Mouse (Mus musculus): ENCODE measurements around the gene Ctsa.
A peak's percentile ranks its signal among the peaks of the same experiment; 100 is the strongest.

The Ctsa gene

DNA sequence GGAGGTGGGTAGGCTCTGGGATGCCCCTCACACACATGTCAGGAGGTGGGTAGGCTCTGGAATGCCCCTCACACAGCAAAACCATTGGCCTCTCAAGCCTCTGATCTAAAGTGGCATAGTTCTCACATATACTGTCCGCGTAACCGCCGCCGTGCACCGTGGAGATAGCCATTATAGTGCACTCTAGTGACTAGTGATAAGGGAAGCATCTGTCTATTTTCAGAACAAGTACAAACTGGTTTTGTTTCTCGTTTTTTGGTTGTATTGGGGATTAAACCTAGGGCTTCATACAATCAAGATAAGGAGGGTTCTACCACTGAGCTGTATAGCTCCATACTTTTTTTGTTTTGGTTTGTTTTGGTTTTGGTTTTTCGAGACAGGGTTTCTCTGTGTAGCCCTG, 16.9 kb upstream of the Ctsa start:
- Histone ChIP-seq H3K4me3 (replicated peaks; ENCODE audit: low read length) (no peak overlapping the region), H3K9me3 (ENCODE audit: low read length) (no peaks in the 10 kb centered on the region), H3K36me3 (ENCODE audit: insufficient read depth, low read length) (peaks cover 61% of the 10 kb centered on the region), H3K27me3 (ENCODE audit: insufficient read depth, low read length) (no peaks in the 10 kb centered on the region), H3K4me1 (replicated peaks; ENCODE audit: low read depth, low read length) (peaks cover 72% of the 10 kb centered on the region)
- TF ChIP-seq POU5F1 (IDR thresholded peaks at IDR 0.05; ENCODE audit: borderline replicate concordance, low read length), result no peak
- TF ChIP-seq NANOG (IDR thresholded peaks at IDR 0.05; ENCODE audit: borderline replicate concordance, low read length), result no peak
- no peak for TF ChIP-seq CTCF (conservative IDR thresholded peaks at IDR 0.05; ENCODE audit: low read length)

GRCm38 (mm10) chr2:164817206-164817605, 15.5 kb upstream of the Ctsa start:
- peak overlapping the region; percentile 18; the same call in 1 of the 2 replicates for H3K4me3 ChIP-seq (replicated peaks; ENCODE audit: low read length)
- H3K27me3 ChIP-seq (ENCODE audit: insufficient read depth, low read length), result no peaks in the 10 kb centered on the region
- TF ChIP-seq CTCF (conservative IDR thresholded peaks at IDR 0.05; ENCODE audit: low read length), result no peak
- TF ChIP-seq NANOG (IDR thresholded peaks at IDR 0.05; ENCODE audit: borderline replicate concordance, low read length), result no peak
- TF ChIP-seq POU5F1 (IDR thresholded peaks at IDR 0.05; ENCODE audit: borderline replicate concordance, low read length), result no peak
- H3K4me1 ChIP-seq (replicated peaks; ENCODE audit: low read depth, low read length), result peaks cover 86% of the 10 kb centered on the region
- H3K36me3 ChIP-seq (ENCODE audit: insufficient read depth, low read length), result peaks cover 63% of the 10 kb centered on the region
- no peaks in the 10 kb centered on the region for H3K9me3 ChIP-seq (ENCODE audit: low read length)

DNA sequence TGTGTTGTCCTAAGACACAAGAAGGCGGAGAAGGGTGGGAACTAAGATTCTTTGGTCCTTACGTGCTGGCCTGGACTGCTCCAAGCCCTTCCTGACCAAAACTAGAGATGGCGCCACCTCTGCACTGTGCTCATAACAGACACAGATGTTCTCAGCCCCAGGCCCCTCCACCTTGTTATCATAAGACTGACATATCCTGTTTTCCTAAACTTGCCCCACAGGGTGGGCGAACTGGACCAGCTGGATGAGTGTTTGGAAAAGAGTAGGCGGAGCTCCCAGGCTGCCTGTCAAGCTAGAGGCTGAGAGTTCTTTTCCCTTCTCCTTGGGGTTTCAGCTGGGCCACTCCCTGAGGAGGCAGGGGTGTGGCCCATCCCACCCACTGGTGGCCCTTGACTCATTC, 15.0 kb upstream of the Ctsa start:
- Histone ChIP-seq H3K36me3 (ENCODE audit: insufficient read depth, low read length) (peaks cover 58% of the 10 kb centered on the region), H3K4me1 (replicated peaks; ENCODE audit: low read depth, low read length) (peaks cover 89% of the 10 kb centered on the region), H3K4me3 (replicated peaks; ENCODE audit: low read length) (peak overlapping the region; percentile 18; the same call in 1 of the 2 replicates), H3K9me3 (ENCODE audit: low read length) (no peaks in the 10 kb centered on the region), H3K27me3 (ENCODE audit: insufficient read depth, low read length) (no peaks in the 10 kb centered on the region)
- TF ChIP-seq NANOG (IDR thresholded peaks at IDR 0.05; ENCODE audit: borderline replicate concordance, low read length), result no peak
- TF ChIP-seq CTCF (conservative IDR thresholded peaks at IDR 0.05; ENCODE audit: low read length), result no peak
- no peak for TF ChIP-seq POU5F1 (IDR thresholded peaks at IDR 0.05; ENCODE audit: borderline replicate concordance, low read length)

DNA sequence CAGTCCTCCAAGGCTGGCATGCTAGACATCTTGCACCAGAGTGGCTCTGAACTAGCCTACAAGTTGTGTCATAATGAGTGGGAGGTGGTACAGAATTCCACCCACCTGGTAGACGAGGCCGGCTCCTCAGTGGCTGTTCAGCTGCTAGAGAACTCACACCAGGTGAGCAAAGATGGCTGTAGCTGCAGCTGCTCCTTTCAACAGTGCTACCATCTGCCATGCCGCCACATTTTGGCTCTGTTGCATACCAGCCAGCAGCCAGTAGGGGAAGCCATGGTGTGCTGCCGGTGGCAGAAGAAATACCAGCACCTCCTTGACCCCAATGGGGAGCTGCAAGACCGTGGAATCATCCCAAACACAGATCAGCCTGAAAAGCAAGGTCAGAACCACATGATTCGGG, 11.6 kb upstream of the Ctsa start:
- Histone ChIP-seq H3K9me3 (ENCODE audit: low read length) (no peaks in the 10 kb centered on the region), H3K4me1 (replicated peaks; ENCODE audit: low read depth, low read length) (peaks cover 89% of the 10 kb centered on the region), H3K36me3 (ENCODE audit: insufficient read depth, low read length) (peaks cover 51% of the 10 kb centered on the region), H3K4me3 (replicated peaks; ENCODE audit: low read length) (peak overlapping the region; percentile 93), H3K27me3 (ENCODE audit: insufficient read depth, low read length) (no peaks in the 10 kb centered on the region)
- TF ChIP-seq CTCF (conservative IDR thresholded peaks at IDR 0.05; ENCODE audit: low read length) (no peak), NANOG (IDR thresholded peaks at IDR 0.05; ENCODE audit: borderline replicate concordance, low read length) (no peak), POU5F1 (IDR thresholded peaks at IDR 0.05; ENCODE audit: borderline replicate concordance, low read length) (no peak)

GRCm38 (mm10) chr2:164822636-164823165, 10.0 kb upstream of the Ctsa start, which contains the start of gene Zswim1:
Gene Zswim1 (plus strand): TSS chr2:164822686.
- Histone ChIP-seq H3K4me3 (replicated peaks; ENCODE audit: low read length) (peak within 1 kb of the TSS; percentile 93), H3K4me1 (replicated peaks; ENCODE audit: low read depth, low read length) (peaks cover 89% of the 10 kb centered on the region), H3K36me3 (ENCODE audit: insufficient read depth, low read length) (peaks cover 68% of the 10 kb centered on the region), H3K27me3 (ENCODE audit: insufficient read depth, low read length) (no peaks in the 10 kb centered on the region), H3K9me3 (ENCODE audit: low read length) (no peaks in the 10 kb centered on the region)
- TF ChIP-seq POU5F1 (IDR thresholded peaks at IDR 0.05; ENCODE audit: borderline replicate concordance, low read length) (no peak), CTCF (conservative IDR thresholded peaks at IDR 0.05; ENCODE audit: low read length) (no peak), NANOG (IDR thresholded peaks at IDR 0.05; ENCODE audit: borderline replicate concordance, low read length) (no peak)

DNA sequence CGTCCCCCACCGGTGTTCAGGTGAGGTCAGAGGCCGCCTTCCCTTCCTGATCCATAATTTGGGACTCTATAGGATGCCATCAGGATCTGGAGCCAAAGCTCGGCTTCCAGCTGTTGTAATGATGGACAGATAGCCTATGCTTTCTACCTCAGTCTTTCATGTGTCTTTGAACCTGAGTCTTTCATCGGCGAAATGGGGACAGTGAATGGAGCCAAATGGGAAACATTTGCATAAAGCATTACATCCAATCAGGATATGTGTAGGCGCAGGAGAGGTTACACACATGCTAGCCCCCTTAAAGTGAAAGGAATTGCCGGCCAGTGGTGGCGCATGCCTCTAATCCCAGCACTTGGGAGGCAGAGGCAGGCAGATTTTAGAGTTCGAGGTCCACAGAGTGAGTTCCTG, 9.5 kb upstream of the Ctsa start:
- H3K9me3 ChIP-seq (ENCODE audit: low read length), result no peaks in the 10 kb centered on the region
- TF ChIP-seq CTCF (conservative IDR thresholded peaks at IDR 0.05; ENCODE audit: low read length) (no peak), POU5F1 (IDR thresholded peaks at IDR 0.05; ENCODE audit: borderline replicate concordance, low read length) (no peak), NANOG (IDR thresholded peaks at IDR 0.05; ENCODE audit: borderline replicate concordance, low read length) (no peak)
- H3K27me3 ChIP-seq (ENCODE audit: insufficient read depth, low read length), result no peaks in the 10 kb centered on the region
- peak overlapping the region; percentile 93 for H3K4me3 ChIP-seq (replicated peaks; ENCODE audit: low read length)
- H3K4me1 ChIP-seq (replicated peaks; ENCODE audit: low read depth, low read length), result peaks cover 89% of the 10 kb centered on the region
- peaks cover 72% of the 10 kb centered on the region for H3K36me3 ChIP-seq (ENCODE audit: insufficient read depth, low read length)

GRCm38 (mm10) chr2:164823969-164824368, 8.7 kb upstream of the Ctsa start:
- H3K27me3 ChIP-seq (ENCODE audit: insufficient read depth, low read length), result no peaks in the 10 kb centered on the region
- H3K4me3 ChIP-seq (replicated peaks; ENCODE audit: low read length), result peak overlapping the region; percentile 93
- H3K4me1 ChIP-seq (replicated peaks; ENCODE audit: low read depth, low read length), result peaks cover 89% of the 10 kb centered on the region
- peaks cover 77% of the 10 kb centered on the region for H3K36me3 ChIP-seq (ENCODE audit: insufficient read depth, low read length)
- no peaks in the 10 kb centered on the region for H3K9me3 ChIP-seq (ENCODE audit: low read length)
- TF ChIP-seq CTCF (conservative IDR thresholded peaks at IDR 0.05; ENCODE audit: low read length) (no peak), NANOG (IDR thresholded peaks at IDR 0.05; ENCODE audit: borderline replicate concordance, low read length) (peak; percentile 54; the same call in 1 of the 2 replicates)

DNA sequence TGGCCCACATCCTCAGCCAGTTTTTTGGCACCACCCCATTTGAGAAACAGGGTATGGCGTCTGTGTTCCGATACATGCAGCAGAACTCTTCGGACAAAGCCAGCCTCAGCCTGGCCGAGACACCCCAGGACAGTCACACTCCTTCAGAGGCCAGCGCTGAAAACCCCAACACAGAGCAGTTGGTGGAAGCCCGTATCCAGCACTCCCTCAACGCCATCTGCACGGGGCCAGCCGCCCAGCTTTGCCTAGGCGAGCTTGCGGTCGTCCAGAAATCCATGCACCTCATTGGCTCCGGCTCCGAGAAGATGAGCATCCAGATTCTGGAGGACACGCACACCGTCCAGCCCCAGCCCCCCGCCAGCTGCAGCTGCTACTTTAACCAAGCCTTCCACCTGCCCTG, 7.2 kb upstream of the Ctsa start:
- TF ChIP-seq NANOG (IDR thresholded peaks at IDR 0.05; ENCODE audit: borderline replicate concordance, low read length), result no peak
- peak overlapping the region; percentile 93 for H3K4me3 ChIP-seq (replicated peaks; ENCODE audit: low read length)

More for the DNA sequence above, 7.2 kb upstream of the Ctsa start:
- Histone ChIP-seq H3K36me3 (ENCODE audit: insufficient read depth, low read length) (peaks cover 66% of the 10 kb centered on the region), H3K9me3 (ENCODE audit: low read length) (no peaks in the 10 kb centered on the region), H3K4me1 (replicated peaks; ENCODE audit: low read depth, low read length) (peaks cover 89% of the 10 kb centered on the region), H3K27me3 (ENCODE audit: insufficient read depth, low read length) (no peaks in the 10 kb centered on the region)

Data from E14TG2a.4 (cell line).